Mouse (Mus musculus): ENCODE measurements around the gene Rhou. TPM values are rescaled to one million over a fixed set of nuclear protein-coding genes. Genes with fewer than 3 reads are reported as not detected.
"Not testable (repeated sequence)": the region's sequence is repeated elsewhere in the genome, so short reads cannot be mapped to it uniquely, and the experiment has no call there.

Rhou gene
- 5.4 and 6.0 TPM in 2 replicates for polyA plus RNA-seq (2016; fragmentation: Nextera tagmentation; extraction: Ambion mirVana)

DNA sequence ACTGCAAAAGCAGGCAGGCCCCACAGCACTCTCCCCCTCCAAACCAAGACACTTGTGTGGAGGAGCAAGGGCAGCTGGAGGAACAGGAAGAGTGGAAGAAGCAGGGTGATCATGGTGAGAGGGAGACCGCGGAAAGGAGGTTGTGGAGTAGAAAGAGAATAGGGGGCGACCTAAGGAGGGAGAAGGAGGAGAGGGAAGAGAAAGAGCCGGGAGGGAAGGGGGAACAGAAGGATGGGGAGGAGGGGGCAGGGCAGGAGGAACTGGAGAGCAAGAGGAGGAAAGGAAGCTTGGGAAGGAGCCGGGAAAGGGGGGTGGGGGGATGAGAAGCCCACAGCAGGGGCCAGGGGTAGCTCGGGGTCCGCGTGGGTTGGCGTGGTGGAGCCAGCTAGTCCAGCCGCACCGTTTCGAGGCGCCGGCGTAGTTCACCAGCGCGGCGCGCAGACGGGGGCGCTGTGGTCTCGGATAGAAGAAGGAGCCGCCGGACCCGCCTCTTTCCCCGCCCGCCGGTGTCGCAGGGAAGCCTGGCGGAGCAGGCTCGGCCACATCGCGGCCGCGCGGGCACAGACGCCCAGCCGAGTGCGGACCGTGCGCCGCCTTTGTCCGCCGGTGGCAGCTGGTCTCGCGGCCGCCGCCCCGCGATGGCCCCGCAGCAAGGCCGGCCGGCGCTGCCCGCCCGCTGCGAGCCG, at the start of gene Rhou:
Gene Rhou, plus strand, starts transcription at position 622 of the 686 bp plus-strand sequence.
- WGBS: under 1% methylated on average over 57 of the region's 58 CpGs
- no peaks in the 10 kb centered on the region for H3K9me3 ChIP-seq (replicated peaks)
- peaks cover 15% of the 10 kb centered on the region; the same call in 1 of the 2 replicates for H3K27me3 ChIP-seq (ENCODE audit: low read depth, poor library complexity, severe bottlenecking)
- H3K36me3 ChIP-seq: peaks cover 26% of the 10 kb centered on the region
- peaks cover 30% of the 10 kb centered on the region for H3K4me1 ChIP-seq
- H3K4me3 ChIP-seq: peak within 1 kb of the TSS; percentile 80
- peak; percentile 93 for DNase-seq (ENCODE audit: low spot score)
- peak within 1 kb of the TSS; percentile 96 for H3K27ac ChIP-seq (replicated peaks)

DNA sequence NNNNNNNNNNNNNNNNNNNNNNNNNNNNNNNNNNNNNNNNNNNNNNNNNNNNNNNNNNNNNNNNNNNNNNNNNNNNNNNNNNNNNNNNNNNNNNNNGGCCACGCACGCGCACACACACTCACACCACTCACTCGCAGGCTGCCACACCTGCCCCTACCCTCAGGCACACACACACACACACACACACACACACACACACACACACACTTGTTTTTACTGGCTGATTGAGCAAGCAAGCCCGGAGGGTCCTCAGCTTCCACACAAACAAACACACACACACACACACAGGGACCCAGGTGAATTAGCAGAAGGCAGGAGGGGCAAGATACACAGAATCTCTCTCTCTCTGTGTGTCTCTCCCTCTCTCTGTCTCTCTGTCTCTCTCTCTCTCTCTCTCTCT, 41.1 kb upstream of the Rhou start:
- not testable (repeated sequence) for H3K4me1 ChIP-seq; H3K27me3 ChIP-seq (ENCODE audit: low read depth, poor library complexity, severe bottlenecking); DNase-seq (ENCODE audit: low spot score); H3K4me3 ChIP-seq; H3K27ac ChIP-seq (replicated peaks); H3K9me3 ChIP-seq (replicated peaks); H3K36me3 ChIP-seq
- WGBS: 91% methylated on average over 2 of the region's 5 CpGs

DNA sequence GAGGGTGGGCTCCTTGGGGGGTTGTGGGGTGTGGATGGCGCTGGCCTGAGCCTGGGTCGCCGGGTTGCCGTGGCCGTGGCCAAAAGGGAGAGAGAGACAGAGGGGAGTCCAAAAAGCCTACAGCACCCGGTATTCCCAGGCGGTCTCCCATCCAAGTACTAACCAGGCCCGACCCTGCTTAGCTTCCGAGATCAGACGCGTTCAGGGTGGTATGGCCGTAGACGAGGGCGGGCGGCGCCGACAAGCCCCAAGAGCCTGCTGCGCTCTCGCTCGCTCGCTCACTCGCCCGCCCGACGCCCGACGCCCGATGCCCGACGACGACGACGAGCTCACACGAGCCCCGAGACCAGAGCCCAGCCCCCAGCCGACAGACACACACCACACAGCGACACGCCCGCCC, 30.2 kb upstream of the Rhou start:
- peaks cover 49% of the 10 kb centered on the region for H3K27me3 ChIP-seq (ENCODE audit: low read depth, poor library complexity, severe bottlenecking)
- not testable (repeated sequence) for H3K4me1 ChIP-seq; H3K36me3 ChIP-seq; H3K4me3 ChIP-seq; H3K9me3 ChIP-seq (replicated peaks); DNase-seq (ENCODE audit: low spot score); H3K27ac ChIP-seq (replicated peaks)
- no CpG with 5 or more reads among the region's 39 CpGs for WGBS

DNA sequence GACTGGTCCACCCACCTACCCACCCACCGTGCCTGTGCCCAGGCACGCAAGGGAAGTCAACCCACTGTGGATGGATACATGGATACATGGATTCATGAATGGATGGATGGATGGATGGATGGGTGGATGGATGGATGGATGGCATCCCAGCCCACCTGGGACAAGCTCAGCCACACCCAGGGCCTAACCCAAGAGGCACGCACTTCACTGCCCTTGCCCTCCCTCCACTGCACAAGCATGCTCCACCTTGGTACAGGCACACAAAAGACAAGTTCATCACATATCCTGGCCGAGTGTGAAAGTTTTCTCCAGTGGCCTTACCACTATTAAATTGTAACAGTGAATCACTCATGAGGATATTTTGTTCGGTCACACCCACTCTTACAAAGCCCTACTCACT, 29.5 kb upstream of the Rhou start:
- no peak overlapping the region for H3K27ac ChIP-seq (replicated peaks)
- no peak for DNase-seq (ENCODE audit: low spot score)
- no peaks in the 10 kb centered on the region for H3K36me3 ChIP-seq
- 54% methylated on average over 5 of the region's 5 CpGs for WGBS
- no peak overlapping the region for H3K4me3 ChIP-seq
- H3K9me3 ChIP-seq (replicated peaks): no peaks in the 10 kb centered on the region
- H3K27me3 ChIP-seq (ENCODE audit: low read depth, poor library complexity, severe bottlenecking): peaks cover 52% of the 10 kb centered on the region
- peaks cover 13% of the 10 kb centered on the region for H3K4me1 ChIP-seq

DNA sequence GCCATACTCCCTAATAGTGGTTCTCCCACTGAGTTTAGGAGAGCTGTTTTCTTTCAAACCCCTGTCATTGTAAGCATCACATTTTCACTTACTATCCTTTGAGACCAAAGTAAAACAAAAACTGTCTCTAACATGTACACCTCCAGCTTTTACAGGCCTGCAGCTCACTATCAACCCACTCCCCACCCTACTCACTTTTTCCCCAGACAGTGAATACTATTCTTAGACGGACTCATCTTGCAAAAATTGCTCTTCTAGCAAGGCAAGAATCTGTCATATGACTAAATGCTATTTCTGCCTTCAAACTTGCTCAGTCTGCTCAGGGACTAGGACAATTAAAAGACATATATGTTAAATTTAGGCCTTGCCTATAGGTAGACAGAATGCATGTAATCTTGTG, 29.0 kb upstream of the Rhou start:
- no peak for DNase-seq (ENCODE audit: low spot score)
- Histone ChIP-seq H3K4me1 (peaks cover 16% of the 10 kb centered on the region), H3K9me3 (replicated peaks) (no peaks in the 10 kb centered on the region), H3K27ac (replicated peaks) (no peak overlapping the region), H3K27me3 (ENCODE audit: low read depth, poor library complexity, severe bottlenecking) (peaks cover 56% of the 10 kb centered on the region), H3K4me3 (no peak overlapping the region), H3K36me3 (no peaks in the 10 kb centered on the region)
- 60% methylated on average over 1 of the region's 1 CpGs for WGBS

DNA sequence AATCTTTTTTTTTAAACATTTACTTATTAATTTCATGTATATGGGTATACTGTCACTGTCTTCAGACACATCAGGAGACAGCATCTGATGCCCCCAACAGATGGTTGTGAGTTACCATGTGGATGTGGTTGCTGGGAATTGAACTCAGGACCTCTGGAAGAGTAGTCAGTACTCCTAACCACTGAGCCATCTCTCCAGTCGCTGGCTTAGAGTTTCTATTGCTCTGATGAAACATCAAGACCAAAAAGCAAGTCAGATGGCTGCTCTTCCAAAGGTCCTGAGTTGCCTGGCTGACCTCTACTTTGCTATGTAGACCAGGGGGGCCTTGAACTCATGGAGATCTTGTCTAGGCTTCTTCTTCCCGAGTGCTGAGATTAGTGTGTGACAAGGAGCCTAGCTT, 28.0 kb upstream of the Rhou start:
- WGBS: 35% methylated on average over 2 of the region's 2 CpGs
- no peak for DNase-seq (ENCODE audit: low spot score)
- Histone ChIP-seq H3K4me1 (peaks cover 23% of the 10 kb centered on the region), H3K27ac (replicated peaks) (no peak overlapping the region), H3K27me3 (ENCODE audit: low read depth, poor library complexity, severe bottlenecking) (peaks cover 65% of the 10 kb centered on the region), H3K36me3 (no peaks in the 10 kb centered on the region), H3K4me3 (no peak overlapping the region), H3K9me3 (replicated peaks) (no peaks in the 10 kb centered on the region)

DNA sequence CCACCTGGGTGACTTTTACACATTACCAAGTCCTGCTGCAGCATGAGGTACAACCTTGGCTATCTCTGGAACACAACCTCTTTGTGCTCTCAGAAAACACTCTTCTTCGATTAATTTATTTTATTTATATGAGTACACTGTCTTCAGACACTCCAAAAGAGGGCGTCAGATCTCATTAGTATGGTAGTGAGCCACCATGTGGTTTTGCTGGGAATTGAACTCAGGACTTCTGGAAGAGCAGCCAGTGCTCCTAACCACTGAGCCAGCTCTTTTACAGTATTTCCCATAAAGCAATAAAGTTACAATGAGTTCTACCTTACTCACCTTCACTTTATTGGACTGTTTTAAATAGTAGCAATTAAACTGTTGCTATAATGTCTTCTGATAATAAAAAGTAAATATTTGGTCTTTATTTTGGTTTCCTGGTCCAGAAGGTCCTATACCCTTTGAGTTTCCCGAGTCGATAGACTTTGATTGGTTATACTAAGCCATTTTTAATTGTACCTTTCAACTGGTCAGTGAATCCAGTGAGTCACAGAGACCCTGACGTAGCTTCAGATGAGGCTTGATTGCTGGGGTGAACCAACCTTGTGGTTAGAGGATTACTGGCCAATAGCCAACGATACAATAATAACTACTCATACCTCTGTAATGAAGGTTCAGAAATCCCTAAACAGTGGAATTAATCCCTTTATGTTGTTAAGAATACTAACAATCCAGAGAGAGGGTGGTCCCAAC, 26.1 kb upstream of the Rhou start:
- peaks cover 26% of the 10 kb centered on the region for H3K4me1 ChIP-seq
- no peak overlapping the region for H3K4me3 ChIP-seq
- 67% methylated on average over 6 of the region's 6 CpGs for WGBS
- peaks cover 72% of the 10 kb centered on the region for H3K27me3 ChIP-seq (ENCODE audit: low read depth, poor library complexity, severe bottlenecking)
- no peak overlapping the region for H3K27ac ChIP-seq (replicated peaks)
- H3K36me3 ChIP-seq: no peaks in the 10 kb centered on the region
- no peak for DNase-seq (ENCODE audit: low spot score)
- no peaks in the 10 kb centered on the region for H3K9me3 ChIP-seq (replicated peaks)

DNA sequence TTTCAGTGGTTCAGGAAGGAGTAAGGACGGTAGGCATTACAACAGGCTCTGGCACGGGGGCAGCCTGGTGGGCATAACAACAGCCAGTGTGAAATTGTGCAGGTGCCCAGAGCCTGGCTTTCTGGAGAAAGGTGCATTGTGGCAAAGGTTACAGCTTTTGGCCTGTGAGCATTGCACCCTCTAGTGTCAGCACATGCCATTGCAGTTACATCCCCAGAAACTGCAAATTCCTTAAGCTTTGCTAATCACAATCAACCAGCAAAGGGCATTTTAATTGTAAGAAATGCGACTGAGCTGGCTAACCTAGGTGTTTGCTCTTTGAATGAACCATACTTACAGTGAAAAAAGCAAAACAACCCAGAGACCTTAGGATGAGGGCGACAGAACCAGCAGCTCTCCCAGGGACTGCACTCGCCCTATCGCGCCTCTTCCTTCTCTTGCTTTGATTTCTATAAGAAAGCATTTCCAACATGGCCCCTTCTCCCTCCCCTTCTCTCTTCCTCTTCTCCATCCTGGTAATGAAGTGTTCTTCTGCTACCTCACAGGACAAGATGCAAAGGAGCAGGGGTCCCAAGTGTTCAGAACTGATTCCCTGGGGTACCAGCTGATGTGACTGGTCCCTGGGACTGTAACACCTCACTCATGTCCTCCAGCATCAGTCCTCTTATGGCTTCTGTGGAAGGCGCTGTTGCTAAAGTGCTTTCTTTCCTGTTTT, 25.3 kb upstream of the Rhou start:
- no peaks in the 10 kb centered on the region for H3K9me3 ChIP-seq (replicated peaks)
- H3K36me3 ChIP-seq: no peaks in the 10 kb centered on the region
- 5% methylated on average over 8 of the region's 8 CpGs for WGBS
- peak; percentile 64 for DNase-seq (ENCODE audit: low spot score)
- H3K27ac ChIP-seq (replicated peaks): no peak overlapping the region
- peaks cover 72% of the 10 kb centered on the region for H3K27me3 ChIP-seq (ENCODE audit: low read depth, poor library complexity, severe bottlenecking)
- H3K4me1 ChIP-seq: peaks cover 26% of the 10 kb centered on the region
- peak overlapping the region; percentile 50 for H3K4me3 ChIP-seq

DNA sequence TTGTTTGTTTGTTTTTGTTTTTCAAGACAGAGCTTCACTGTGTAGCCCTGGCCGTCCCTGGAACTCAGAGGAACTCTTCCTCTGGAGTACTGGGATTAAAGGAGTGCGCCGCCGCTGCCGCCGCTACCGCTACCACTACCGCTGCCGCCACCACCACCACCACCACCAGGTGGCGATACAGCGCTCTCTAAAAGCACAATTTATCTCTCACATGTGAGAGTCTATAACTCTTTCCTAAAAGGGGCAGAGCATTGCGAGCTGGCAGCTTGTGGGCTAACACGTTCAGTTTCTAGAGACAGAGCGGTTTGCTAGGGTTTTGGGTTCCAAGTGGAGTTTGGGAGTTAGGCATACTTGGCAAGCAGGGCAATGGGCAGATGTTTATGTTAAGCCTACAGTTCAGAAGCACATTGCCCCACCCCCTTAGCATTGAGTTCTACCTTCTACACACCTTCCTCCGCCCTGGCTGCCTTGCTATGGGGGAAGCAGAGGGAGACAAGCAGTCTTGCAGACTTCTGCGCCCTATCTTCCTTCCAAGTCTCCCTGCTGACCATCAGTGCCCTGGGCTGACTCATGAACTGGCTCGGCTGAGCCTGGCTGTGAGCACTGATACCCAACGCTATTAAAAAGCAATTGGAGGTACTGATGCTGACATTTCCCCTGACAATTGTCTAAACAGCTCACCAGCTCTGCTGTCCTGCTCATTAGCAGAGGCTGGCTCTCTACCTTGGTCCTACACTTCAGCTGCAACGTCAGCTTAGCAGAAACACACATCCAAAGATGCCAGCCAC, 24.6 kb upstream of the Rhou start:
- 9% methylated on average over 19 of the region's 19 CpGs for WGBS
- H3K4me1 ChIP-seq: peaks cover 26% of the 10 kb centered on the region
- peak overlapping the region; percentile 50 for H3K4me3 ChIP-seq
- H3K27ac ChIP-seq (replicated peaks): no peak overlapping the region
- no peaks in the 10 kb centered on the region for H3K36me3 ChIP-seq
- H3K9me3 ChIP-seq (replicated peaks): no peaks in the 10 kb centered on the region
- peaks cover 71% of the 10 kb centered on the region for H3K27me3 ChIP-seq (ENCODE audit: low read depth, poor library complexity, severe bottlenecking)
- peak; percentile 89 for DNase-seq (ENCODE audit: low spot score)

DNA sequence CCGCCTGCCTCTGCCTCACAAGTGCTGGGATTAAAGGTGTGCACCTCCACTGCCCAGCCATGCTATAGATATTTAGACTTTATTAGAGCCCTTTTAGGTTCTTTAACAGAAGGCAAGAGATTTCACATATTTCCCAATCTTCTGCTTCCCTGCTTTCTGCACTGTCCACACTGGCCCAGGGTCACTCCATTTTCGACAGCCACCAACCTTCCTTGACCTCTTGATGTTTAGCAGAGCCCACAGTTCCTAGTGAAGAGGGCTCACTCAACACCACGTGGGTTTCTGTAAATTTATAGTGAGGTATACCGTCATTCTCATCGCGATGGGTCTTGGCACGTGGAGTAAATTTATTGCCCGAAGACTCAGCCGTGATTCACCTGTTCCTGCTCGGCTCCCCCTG, 23.7 kb upstream of the Rhou start:
- 64% methylated on average over 10 of the region's 10 CpGs for WGBS
- no peak overlapping the region for H3K27ac ChIP-seq (replicated peaks)
- H3K9me3 ChIP-seq (replicated peaks): no peaks in the 10 kb centered on the region
- H3K27me3 ChIP-seq (ENCODE audit: low read depth, poor library complexity, severe bottlenecking): peaks cover 62% of the 10 kb centered on the region
- DNase-seq (ENCODE audit: low spot score): no peak
- H3K36me3 ChIP-seq: no peaks in the 10 kb centered on the region
- peaks cover 26% of the 10 kb centered on the region for H3K4me1 ChIP-seq
- peak overlapping the region; percentile 37 for H3K4me3 ChIP-seq

DNA sequence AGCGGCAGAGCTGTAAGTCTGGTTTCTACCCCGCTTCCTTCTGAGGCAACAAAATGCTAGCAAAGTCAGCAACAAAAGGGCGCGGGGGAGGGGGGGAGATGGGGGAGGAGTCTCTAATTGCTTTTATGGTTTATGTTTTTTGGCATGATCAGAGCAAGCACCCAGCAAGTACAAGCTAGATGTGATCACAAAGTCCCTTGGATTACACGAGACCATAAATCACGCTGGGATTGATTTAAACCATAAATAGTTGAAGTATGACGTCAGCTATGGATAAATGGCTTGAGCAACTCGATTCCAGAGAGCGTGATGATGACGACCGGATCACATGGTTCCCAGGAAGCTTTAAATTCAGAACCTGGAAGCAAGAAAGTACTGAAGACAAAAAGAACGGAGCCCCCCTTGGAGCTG, 22.9 kb upstream of the Rhou start:
- DNase-seq (ENCODE audit: low spot score): no peak
- Histone ChIP-seq H3K9me3 (replicated peaks) (no peaks in the 10 kb centered on the region), H3K27ac (replicated peaks) (no peak overlapping the region), H3K36me3 (no peaks in the 10 kb centered on the region), H3K4me3 (peak overlapping the region; percentile 37), H3K27me3 (ENCODE audit: low read depth, poor library complexity, severe bottlenecking) (peaks cover 54% of the 10 kb centered on the region), H3K4me1 (peaks cover 26% of the 10 kb centered on the region)
- WGBS: 33% methylated on average over 12 of the region's 12 CpGs

DNA sequence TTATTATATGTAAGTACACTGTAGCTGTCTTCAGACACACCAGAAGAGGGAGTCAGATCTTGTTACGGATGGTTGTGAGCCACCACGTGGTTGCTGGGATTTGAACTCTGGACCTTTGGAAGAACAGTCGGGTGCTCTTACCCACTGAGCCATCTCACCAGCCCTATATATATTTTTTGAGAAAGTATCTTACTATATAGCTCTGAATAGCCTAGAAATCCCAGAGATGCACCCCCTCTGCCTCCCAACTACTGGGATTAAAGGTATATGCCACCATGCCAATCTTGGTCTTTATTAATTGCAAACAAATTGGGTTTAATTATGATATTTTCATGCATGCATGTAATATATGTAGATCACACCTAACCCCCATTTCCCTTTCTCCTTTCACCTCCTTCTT, 22.0 kb upstream of the Rhou start:
- H3K4me3 ChIP-seq; H3K36me3 ChIP-seq; H3K9me3 ChIP-seq (replicated peaks); H3K27ac ChIP-seq (replicated peaks); DNase-seq (ENCODE audit: low spot score): not testable (repeated sequence)
- Histone ChIP-seq H3K4me1 (peaks cover 26% of the 10 kb centered on the region), H3K27me3 (ENCODE audit: low read depth, poor library complexity, severe bottlenecking) (peaks cover 45% of the 10 kb centered on the region)
- 71% methylated on average over 3 of the region's 3 CpGs for WGBS

All from midbrain, embryonic 10.5 days (tissue).